Mouse (Mus musculus) midbrain, embryonic 13.5 days (tissue): ENCODE measurements at regions not wholly inside any gene's neighbourhood (a gene's known extent, or its start where the extent isn't known, plus 50 kb on each side); places are given as distances from the start of the nearest gene placed in this dataset.

Experiments
- ATAC-seq: fragments of 200-750 bp; cut with Nextera tagmentation; 2 replicates; pipeline ENCODE4 v1.8.0; 2017; ENCODE audit warnings: mild to moderate bottlenecking, moderate TSS enrichment, moderate library complexity
- H3K27ac ChIP-seq: fragments of 300-500 bp; sonication (generic); 2 replicates; pipeline ENCODE4 v1.5.1; 2015; ENCODE audit warnings: inconsistent platforms, mild to moderate bottlenecking, moderate library complexity
- H3K27me3 ChIP-seq: fragments of 300-500 bp; sonication (generic); 2 replicates; pipeline ENCODE4 v1.6.1; 2015; ENCODE audit warnings: mild to moderate bottlenecking, inconsistent platforms
- H3K36me3 ChIP-seq: fragments of 300-500 bp; sonication (generic); 2 replicates; pipeline ENCODE4 v1.6.1; 2015; ENCODE audit warnings: mild to moderate bottlenecking, inconsistent platforms
- H3K4me1 ChIP-seq: fragments of 300-500 bp; sonication (generic); replicated peaks from 2 replicates; pipeline ENCODE4 v1.6.1; 2015; ENCODE audit warnings: inconsistent platforms
- H3K4me2 ChIP-seq: fragments of 300-500 bp; sonication (generic); replicated peaks from 2 replicates; pipeline ENCODE4 v1.6.1; 2015; ENCODE audit warnings: moderate library complexity, mild to moderate bottlenecking, inconsistent platforms
- H3K4me3 ChIP-seq: fragments of 300-500 bp; sonication (generic); replicated peaks from 2 replicates; pipeline ENCODE4 v1.5.1; 2015; ENCODE audit warnings: mild to moderate bottlenecking, inconsistent platforms
- H3K9ac ChIP-seq: fragments of 300-500 bp; sonication (generic); replicated peaks from 2 replicates; pipeline ENCODE4 v1.6.1; 2015; ENCODE audit warnings: mild to moderate bottlenecking, inconsistent platforms
- H3K9me3 ChIP-seq: fragments of 300-500 bp; sonication (generic); 2 replicates; pipeline ENCODE4 v1.6.1; 2016; ENCODE audit warnings: mild to moderate bottlenecking, inconsistent platforms
- WGBS: fragments of 180-500 bp; shearing (Covaris S2); methylation state at CpG from one replicate; pipeline ENCODE4 v1.1.7; 2015; 5-methylcytosine and 5-hydroxymethylcytosine counted together

GRCm38 (mm10) chr1:146955688-146956214, 461.2 kb downstream of the Brinp3 start:
- WGBS: 83% methylated on average over 5 of the region's 5 CpGs
- no peak for ATAC-seq
- no peak overlapping the region for H3K27ac ChIP-seq

GRCm38 (mm10) chr1:146956347-146956746, 461.8 kb downstream of the Brinp3 start:
- ATAC-seq: no peak
- no peak overlapping the region for H3K9ac ChIP-seq
- no peak overlapping the region for H3K4me2 ChIP-seq
- H3K27me3 ChIP-seq: no peaks in the 10 kb centered on the region
- no peaks in the 10 kb centered on the region for H3K9me3 ChIP-seq
- no peaks in the 10 kb centered on the region for H3K4me1 ChIP-seq
- H3K27ac ChIP-seq: no peak overlapping the region
- no peaks in the 10 kb centered on the region for H3K36me3 ChIP-seq
- no peak overlapping the region for H3K4me3 ChIP-seq

More at GRCm38 (mm10) chr1:146955688-146956214, 461.2 kb downstream of the Brinp3 start:
- Histone ChIP-seq H3K36me3 (no peaks in the 10 kb centered on the region), H3K27me3 (no peaks in the 10 kb centered on the region), H3K4me2 (no peak overlapping the region), H3K4me1 (no peaks in the 10 kb centered on the region), H3K9ac (no peak overlapping the region), H3K9me3 (no peaks in the 10 kb centered on the region), H3K4me3 (no peak overlapping the region)

GRCm38 (mm10) chr1:146960448-146960847, 465.9 kb downstream of the Brinp3 start:
- no peaks in the 10 kb centered on the region for H3K4me1 ChIP-seq
- ATAC-seq: no peak
- H3K36me3 ChIP-seq: no peaks in the 10 kb centered on the region
- WGBS: 91% methylated on average over 3 of the region's 3 CpGs
- no peak overlapping the region for H3K4me3 ChIP-seq
- H3K9ac ChIP-seq: no peak overlapping the region
- no peak overlapping the region for H3K27ac ChIP-seq
- H3K4me2 ChIP-seq: no peak overlapping the region
- H3K27me3 ChIP-seq: no peaks in the 10 kb centered on the region
- H3K9me3 ChIP-seq: no peaks in the 10 kb centered on the region

GRCm38 (mm10) chr1:146967534-146967933, 473.0 kb downstream of the Brinp3 start:
- no peak overlapping the region for H3K9ac ChIP-seq
- H3K27ac ChIP-seq: no peak overlapping the region
- no peak overlapping the region for H3K4me2 ChIP-seq
- H3K36me3 ChIP-seq: no peaks in the 10 kb centered on the region
- no peaks in the 10 kb centered on the region for H3K27me3 ChIP-seq
- H3K4me3 ChIP-seq: no peak overlapping the region
- no peak for ATAC-seq
- no peaks in the 10 kb centered on the region for H3K9me3 ChIP-seq
- H3K4me1 ChIP-seq: no peaks in the 10 kb centered on the region

- Histone ChIP-seq H3K9me3 (no peaks in the 10 kb centered on the region), H3K9ac (no peak overlapping the region), H3K36me3 (no peaks in the 10 kb centered on the region), H3K27me3 (no peaks in the 10 kb centered on the region), H3K4me2 (no peak overlapping the region), H3K4me1 (no peaks in the 10 kb centered on the region), H3K27ac (no peak overlapping the region), H3K4me3 (no peak overlapping the region)
- WGBS: 93% methylated on average over 2 of the region's 2 CpGs
- ATAC-seq: no peak
Observed at GRCm38 (mm10) chr1:146967993-146968392, 473.4 kb downstream of the Brinp3 start.

GRCm38 (mm10) chr1:146983433-146984186, 489.1 kb downstream of the Brinp3 start:
- H3K4me3 ChIP-seq: no peak overlapping the region
- H3K4me2 ChIP-seq: no peak overlapping the region
- no peaks in the 10 kb centered on the region for H3K4me1 ChIP-seq
- ATAC-seq: no peak
- H3K9me3 ChIP-seq: no peaks in the 10 kb centered on the region
- WGBS: 80% methylated on average over 5 of the region's 5 CpGs
- H3K9ac ChIP-seq: no peak overlapping the region
- no peaks in the 10 kb centered on the region for H3K36me3 ChIP-seq
- H3K27ac ChIP-seq: no peak overlapping the region
- no peaks in the 10 kb centered on the region for H3K27me3 ChIP-seq

GRCm38 (mm10) chr1:147000018-147000417, 505.5 kb downstream of the Brinp3 start:
- H3K4me3 ChIP-seq: no peak overlapping the region
- no peak for ATAC-seq
- no peak overlapping the region for H3K9ac ChIP-seq
- H3K4me1 ChIP-seq: no peaks in the 10 kb centered on the region
- H3K27me3 ChIP-seq: no peaks in the 10 kb centered on the region
- no peaks in the 10 kb centered on the region for H3K36me3 ChIP-seq
- no peak overlapping the region for H3K27ac ChIP-seq
- no peaks in the 10 kb centered on the region for H3K9me3 ChIP-seq
- no peak overlapping the region for H3K4me2 ChIP-seq
- 55% methylated on average over 2 of the region's 2 CpGs for WGBS

GRCm38 (mm10) chr1:147047714-147048113, 553.2 kb downstream of the Brinp3 start:
- Histone ChIP-seq H3K9ac (no peak overlapping the region), H3K27ac (no peak overlapping the region), H3K36me3 (no peaks in the 10 kb centered on the region), H3K4me2 (no peak overlapping the region), H3K4me1 (no peaks in the 10 kb centered on the region), H3K4me3 (no peak overlapping the region), H3K9me3 (no peaks in the 10 kb centered on the region), H3K27me3 (no peaks in the 10 kb centered on the region)
- no peak for ATAC-seq
- 30% methylated on average over 2 of the region's 2 CpGs for WGBS

GRCm38 (mm10) chr1:147058504-147058903, 563.9 kb downstream of the Brinp3 start:
- no peaks in the 10 kb centered on the region for H3K9me3 ChIP-seq
- no peaks in the 10 kb centered on the region for H3K27me3 ChIP-seq
- H3K4me3 ChIP-seq: no peak overlapping the region
- H3K36me3 ChIP-seq: no peaks in the 10 kb centered on the region
- H3K9ac ChIP-seq: no peak overlapping the region
- no peak overlapping the region for H3K4me2 ChIP-seq
- WGBS: 62% methylated on average over 2 of the region's 2 CpGs
- no peak overlapping the region for H3K27ac ChIP-seq
- no peak for ATAC-seq
- no peaks in the 10 kb centered on the region for H3K4me1 ChIP-seq

GRCm38 (mm10) chr1:147074166-147074565, 579.6 kb downstream of the Brinp3 start:
- Histone ChIP-seq H3K4me3 (no peak overlapping the region), H3K27ac (no peak overlapping the region), H3K36me3 (no peaks in the 10 kb centered on the region), H3K4me1 (no peaks in the 10 kb centered on the region), H3K9ac (no peak overlapping the region), H3K9me3 (no peaks in the 10 kb centered on the region), H3K4me2 (no peak overlapping the region), H3K27me3 (no peaks in the 10 kb centered on the region)
- WGBS: 87% methylated on average over 11 of the region's 11 CpGs
- no peak for ATAC-seq

GRCm38 (mm10) chr1:147084129-147084799, 589.7 kb downstream of the Brinp3 start:
- Histone ChIP-seq H3K27me3 (no peaks in the 10 kb centered on the region), H3K4me1 (0 out of 2 replicates have a peak, but pooled peaks cover 3% of the 10 kb centered on the region), H3K9ac (no peak overlapping the region), H3K27ac (no peak overlapping the region), H3K4me3 (no peak overlapping the region), H3K4me2 (no peak overlapping the region), H3K9me3 (no peaks in the 10 kb centered on the region), H3K36me3 (no peaks in the 10 kb centered on the region)
- WGBS: 65% methylated on average over 5 of the region's 5 CpGs
- ATAC-seq: peak; percentile 65

- ATAC-seq: no peak
- Histone ChIP-seq H3K4me3 (no peak overlapping the region), H3K9ac (no peak overlapping the region), H3K4me1 (no peaks in the 10 kb centered on the region), H3K27me3 (no peaks in the 10 kb centered on the region), H3K9me3 (no peaks in the 10 kb centered on the region), H3K27ac (no peak overlapping the region), H3K4me2 (no peak overlapping the region), H3K36me3 (no peaks in the 10 kb centered on the region)
Observed at GRCm38 (mm10) chr1:147125541-147125940, 631.0 kb downstream of the Brinp3 start.
